Mouse (Mus musculus) stomach, embryonic 16.5 days (tissue): Measurements from ENCODE around the gene Shkbp1. TPM values are rescaled to one million over a fixed set of nuclear protein-coding genes. Genes with fewer than 3 reads are reported as not detected.

ENCODE experiments used
- ATAC-seq: fragments of 200-750 bp; cut with Nextera tagmentation; 2 replicates; pipeline ENCODE4 v1.8.0; 2017; ENCODE audit warnings: moderate number of reproducible peaks, moderate TSS enrichment; ENCODE audit not compliant: insufficient read depth, low FRiP score
- H3K27ac ChIP-seq: fragments of 300-500 bp; sonication (generic); 2 replicates; pipeline ENCODE4 v1.5.1; 2014; ENCODE audit warnings: low read length
- H3K27me3 ChIP-seq: fragments of 300-500 bp; sonication (generic); 2 replicates; pipeline ENCODE4 v1.6.1; 2014; ENCODE audit warnings: low read length, control low read depth, mixed read lengths; ENCODE audit not compliant: control insufficient read depth, insufficient read depth
- H3K36me3 ChIP-seq: fragments of 300-500 bp; sonication (generic); 2 replicates; pipeline ENCODE4 v1.6.1; 2014; ENCODE audit warnings: low read length; ENCODE audit not compliant: control insufficient read depth, insufficient read depth
- H3K4me1 ChIP-seq: fragments of 300-500 bp; sonication (generic); 2 replicates; pipeline ENCODE4 v1.6.1; 2014; ENCODE audit warnings: low read length, control low read depth, mixed read lengths; ENCODE audit not compliant: control insufficient read depth, insufficient read depth
- H3K4me2 ChIP-seq: fragments of 300-500 bp; sonication (generic); 2 replicates; pipeline ENCODE4 v1.6.1; 2014; ENCODE audit warnings: low read depth, low read length, mixed read lengths
- H3K4me3 ChIP-seq: fragments of 300-500 bp; sonication (generic); replicated peaks from 2 replicates; pipeline ENCODE4 v1.5.1; 2014; ENCODE audit warnings: mild to moderate bottlenecking, low read length
- H3K9ac ChIP-seq: fragments of 300-500 bp; sonication (generic); 2 replicates; pipeline ENCODE4 v1.6.1; 2014; ENCODE audit warnings: low read length
- H3K9me3 ChIP-seq: fragments of 300-500 bp; sonication (generic); replicated peaks from 2 replicates; pipeline ENCODE4 v1.6.1; 2016; ENCODE audit warnings: low read length, control low read depth; ENCODE audit not compliant: control insufficient read depth
- WGBS: fragments of 180-500 bp; shearing (Covaris S2); extraction: QIAGEN DNeasy Blood & Tissue Kit; methylation state at CpG from one replicate; pipeline ENCODE4 v1.1.7; 2014; 5-methylcytosine and 5-hydroxymethylcytosine counted together
- polyA plus RNA-seq: library from polyadenylated mRNA; unstranded; fragments of >200 nt; fragmentation: Nextera tagmentation; extraction: Ambion mirVana; gene quantifications from 2 replicates; pipeline ENCODE4 v1.2.1, GENCODE M21; 2015

Shkbp1 gene
- polyA plus RNA-seq, 1 experiment from 2014 or later, result 41.0 TPM

GRCm38 (mm10) chr7:27371715-27372462 is 16.1 kb upstream of the Shkbp1 start:
- ATAC-seq, result peak; percentile 60
- 0 out of 2 replicates have a peak, but pooled peaks cover 4% of the 10 kb centered on the region for H3K9me3 ChIP-seq

GRCm38 (mm10) chr7:27369111-27369510 is 13.3 kb upstream of the Shkbp1 start:
- no peak overlapping the region for H3K27ac ChIP-seq
- no peak for ATAC-seq
- H3K4me2 ChIP-seq, result no peak overlapping the region
- H3K4me1 ChIP-seq, result peaks cover 16% of the 10 kb centered on the region
- 85% methylated on average over 19 of the region's 19 CpGs for WGBS
- no peak overlapping the region for H3K4me3 ChIP-seq
- H3K27me3 ChIP-seq, result peaks cover 91% of the 10 kb centered on the region
- 0 out of 2 replicates have a peak, but pooled peaks cover 4% of the 10 kb centered on the region for H3K9me3 ChIP-seq
- H3K9ac ChIP-seq, result no peak overlapping the region
- no peaks in the 10 kb centered on the region for H3K36me3 ChIP-seq

More at GRCm38 (mm10) chr7:27371715-27372462, 16.1 kb upstream of the Shkbp1 start:
- peaks cover 87% of the 10 kb centered on the region for H3K27me3 ChIP-seq
- H3K4me3 ChIP-seq, result peak overlapping the region; percentile 24
- 7% methylated on average over 44 of the region's 44 CpGs for WGBS
- H3K36me3 ChIP-seq, result no peaks in the 10 kb centered on the region
- peaks cover 11% of the 10 kb centered on the region for H3K4me1 ChIP-seq
- no peak overlapping the region for H3K27ac ChIP-seq
- H3K4me2 ChIP-seq, result peak overlapping the region; percentile 47
- peak overlapping the region; percentile 20; the same call in 1 of the 2 replicates for H3K9ac ChIP-seq

DNA sequence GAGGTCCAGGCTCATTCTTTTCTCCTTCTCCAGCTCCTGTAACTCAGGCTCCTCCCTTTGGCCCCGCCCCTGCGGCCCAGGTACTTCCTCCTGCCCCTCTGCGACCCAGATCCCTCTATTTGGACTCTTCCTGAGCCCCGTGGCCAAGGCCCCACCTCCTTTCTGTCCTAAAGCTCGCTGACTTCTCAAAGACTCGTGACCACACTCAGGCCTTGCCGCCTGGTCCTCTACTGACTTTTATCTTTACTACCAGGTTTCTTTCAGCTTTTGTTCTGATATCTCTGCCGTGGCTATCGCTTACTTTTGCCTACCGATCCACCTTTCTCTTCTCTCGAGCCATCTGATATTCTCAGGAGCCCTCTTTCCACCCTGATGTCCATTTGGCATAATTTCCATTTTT is 12.2 kb upstream of the Shkbp1 start:
- no peak for ATAC-seq
- H3K36me3 ChIP-seq, result no peaks in the 10 kb centered on the region

GRCm38 (mm10) chr7:27366082-27366844 is 10.4 kb upstream of the Shkbp1 start:
- Histone ChIP-seq H3K4me2 (no peak overlapping the region), H3K4me3 (no peak overlapping the region), H3K36me3 (no peaks in the 10 kb centered on the region), H3K9me3 (0 out of 2 replicates have a peak, but pooled peaks cover 4% of the 10 kb centered on the region), H3K4me1 (peaks cover 15% of the 10 kb centered on the region), H3K27ac (no peak overlapping the region), H3K9ac (no peak overlapping the region), H3K27me3 (peaks cover 77% of the 10 kb centered on the region)
- 41% methylated on average over 21 of the region's 21 CpGs for WGBS
- no peak for ATAC-seq

More for the DNA sequence above, 12.2 kb upstream of the Shkbp1 start:
- Histone ChIP-seq H3K27ac (no peak overlapping the region), H3K4me3 (no peak overlapping the region; the same call in 1 of the 2 replicates), H3K4me1 (peaks cover 17% of the 10 kb centered on the region), H3K27me3 (peaks cover 92% of the 10 kb centered on the region), H3K4me2 (peak overlapping the region; percentile 47), H3K9me3 (0 out of 2 replicates have a peak, but pooled peaks cover 4% of the 10 kb centered on the region), H3K9ac (no peak overlapping the region)
- WGBS, result 18% methylated on average over 11 of the region's 11 CpGs

- Histone ChIP-seq H3K4me1 (peaks cover 15% of the 10 kb centered on the region), H3K27ac (no peak overlapping the region), H3K4me3 (peak overlapping the region; percentile 16), H3K27me3 (peaks cover 62% of the 10 kb centered on the region), H3K36me3 (no peaks in the 10 kb centered on the region), H3K9me3 (no peaks in the 10 kb centered on the region), H3K4me2 (peak overlapping the region; percentile 12; the same call in 1 of the 2 replicates), H3K9ac (peak overlapping the region; percentile 14; the same call in 1 of the 2 replicates)
- ATAC-seq, result no peak
- WGBS, result 6% methylated on average over 29 of the region's 29 CpGs
Measured at GRCm38 (mm10) chr7:27364379-27364778, 8.6 kb upstream of the Shkbp1 start.

- no peaks in the 10 kb centered on the region for H3K9me3 ChIP-seq
- WGBS, result under 1% methylated on average over 52 of the region's 52 CpGs
- H3K27me3 ChIP-seq, result peaks cover 36% of the 10 kb centered on the region
- peak; percentile 97 for ATAC-seq
- peak overlapping the region; percentile 57 for H3K4me3 ChIP-seq
- H3K4me2 ChIP-seq, result peak overlapping the region; percentile 98
- peaks cover 22% of the 10 kb centered on the region for H3K4me1 ChIP-seq
- H3K36me3 ChIP-seq, result no peaks in the 10 kb centered on the region
- peak overlapping the region; percentile 85 for H3K9ac ChIP-seq
- no peak overlapping the region for H3K27ac ChIP-seq
Measured at GRCm38 (mm10) chr7:27361283-27361946, 5.6 kb upstream of the Shkbp1 start.

- H3K9ac ChIP-seq, result no peak overlapping the region
- 0 out of 2 replicates have a peak overlapping the region, but pooled peaks have one; percentile 9 for H3K4me3 ChIP-seq
- H3K27ac ChIP-seq, result no peak overlapping the region
- 47% methylated on average over 6 of the region's 6 CpGs for WGBS
- H3K27me3 ChIP-seq, result peaks cover 30% of the 10 kb centered on the region
- peaks cover 25% of the 10 kb centered on the region for H3K4me1 ChIP-seq
- H3K9me3 ChIP-seq, result no peaks in the 10 kb centered on the region
- no peaks in the 10 kb centered on the region for H3K36me3 ChIP-seq
- ATAC-seq, result no peak
- H3K4me2 ChIP-seq, result peak overlapping the region; percentile 54
Measured at GRCm38 (mm10) chr7:27360749-27361148, 4.9 kb upstream of the Shkbp1 start.

DNA sequence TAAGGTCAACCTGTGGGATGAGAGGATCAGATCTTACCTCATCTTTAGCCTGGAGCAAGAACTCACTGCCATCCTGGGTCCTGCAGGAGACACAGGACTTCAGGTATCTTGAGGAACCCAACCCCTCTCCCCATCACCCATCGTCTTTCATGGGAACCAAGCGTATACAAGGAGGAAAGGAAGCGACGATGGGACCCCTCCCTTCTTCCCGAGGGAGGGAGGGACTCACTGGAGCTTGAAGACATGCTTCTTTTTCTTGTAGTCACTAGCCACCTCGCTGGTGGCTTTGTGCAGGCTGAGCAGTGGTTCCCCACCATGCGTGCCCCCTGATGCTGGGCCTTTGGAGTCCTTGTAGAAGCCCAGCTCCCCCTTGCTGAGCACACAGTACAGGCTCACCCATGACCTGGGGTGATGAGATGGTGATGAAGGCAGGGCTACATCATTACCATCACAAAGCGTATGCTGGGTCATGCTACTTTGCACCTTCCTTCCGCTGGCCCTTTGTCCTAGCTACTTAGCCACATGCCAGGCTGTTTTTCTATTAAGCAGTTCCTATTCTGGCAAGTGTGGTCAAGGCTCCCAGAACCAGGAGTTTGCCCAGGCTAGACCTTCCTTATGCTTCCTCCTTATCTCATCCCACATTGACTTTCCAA is 4.0 kb upstream of the Shkbp1 start:
- Histone ChIP-seq H3K27me3 (peaks cover 20% of the 10 kb centered on the region), H3K36me3 (no peaks in the 10 kb centered on the region), H3K9me3 (no peaks in the 10 kb centered on the region), H3K9ac (no peak overlapping the region), H3K4me3 (no peak overlapping the region), H3K4me2 (no peak overlapping the region), H3K4me1 (peaks cover 32% of the 10 kb centered on the region), H3K27ac (no peak overlapping the region)
- no peak for ATAC-seq
- 87% methylated on average over 9 of the region's 9 CpGs for WGBS
